Mouse (Mus musculus) liver, embryonic 12.5 days (tissue): ENCODE measurements around the gene Atad1. TPM values are rescaled to one million over a fixed set of nuclear protein-coding genes. Genes with fewer than 3 reads are reported as not detected.

Experiments used
- ATAC-seq: fragments of 200-750 bp; cut with Nextera tagmentation; 2 replicates; pipeline ENCODE4 v1.8.0; 2017; ENCODE audit warnings: moderate number of reproducible peaks, mild to moderate bottlenecking, moderate library complexity
- H3K27ac ChIP-seq: fragments of 300-500 bp; sonication (generic); 2 replicates; pipeline ENCODE4 v1.5.1; 2016; ENCODE audit warnings: mild to moderate bottlenecking
- H3K27me3 ChIP-seq: fragments of 300-500 bp; sonication (generic); replicated peaks from 2 replicates; pipeline ENCODE4 v1.6.1; 2016; ENCODE audit warnings: mild to moderate bottlenecking, moderate library complexity
- H3K36me3 ChIP-seq: fragments of 300-500 bp; sonication (generic); 2 replicates; pipeline ENCODE4 v1.6.1; 2016; ENCODE audit warnings: mild to moderate bottlenecking, moderate library complexity
- H3K4me1 ChIP-seq: fragments of 300-500 bp; sonication (generic); 2 replicates; pipeline ENCODE4 v1.6.1; 2016
- H3K4me2 ChIP-seq: fragments of 300-500 bp; sonication (generic); 2 replicates; pipeline ENCODE4 v1.6.1; 2016; ENCODE audit warnings: mild to moderate bottlenecking, moderate library complexity
- H3K4me3 ChIP-seq: fragments of 300-500 bp; sonication (generic); 2 replicates; pipeline ENCODE4 v1.5.1; 2016; ENCODE audit warnings: mild to moderate bottlenecking, moderate library complexity
- H3K9ac ChIP-seq: fragments of 300-500 bp; sonication (generic); 2 replicates; pipeline ENCODE4 v1.6.1; 2016; ENCODE audit warnings: mild to moderate bottlenecking, moderate library complexity
- H3K9me3 ChIP-seq: fragments of 300-500 bp; sonication (generic); replicated peaks from 2 replicates; pipeline ENCODE4 v1.6.1; 2016; ENCODE audit warnings: mild to moderate bottlenecking, moderate library complexity
- WGBS: fragments of 180-500 bp; shearing (Covaris S2); methylation state at CpG from one replicate; pipeline ENCODE4 v1.1.7; 2016; ENCODE audit not compliant: insufficient replicate concordance; 5-methylcytosine and 5-hydroxymethylcytosine counted together
- polyA plus RNA-seq: library from polyadenylated mRNA; unstranded; fragments of >200 nt; fragmentation: Nextera tagmentation; extraction: Ambion mirVana; gene quantifications from 2 replicates; pipeline ENCODE4 v1.2.1, GENCODE M21; 2016

Gene Atad1
- polyA plus RNA-seq, 1 experiment from 2014 or later = 32.3 TPM

DNA sequence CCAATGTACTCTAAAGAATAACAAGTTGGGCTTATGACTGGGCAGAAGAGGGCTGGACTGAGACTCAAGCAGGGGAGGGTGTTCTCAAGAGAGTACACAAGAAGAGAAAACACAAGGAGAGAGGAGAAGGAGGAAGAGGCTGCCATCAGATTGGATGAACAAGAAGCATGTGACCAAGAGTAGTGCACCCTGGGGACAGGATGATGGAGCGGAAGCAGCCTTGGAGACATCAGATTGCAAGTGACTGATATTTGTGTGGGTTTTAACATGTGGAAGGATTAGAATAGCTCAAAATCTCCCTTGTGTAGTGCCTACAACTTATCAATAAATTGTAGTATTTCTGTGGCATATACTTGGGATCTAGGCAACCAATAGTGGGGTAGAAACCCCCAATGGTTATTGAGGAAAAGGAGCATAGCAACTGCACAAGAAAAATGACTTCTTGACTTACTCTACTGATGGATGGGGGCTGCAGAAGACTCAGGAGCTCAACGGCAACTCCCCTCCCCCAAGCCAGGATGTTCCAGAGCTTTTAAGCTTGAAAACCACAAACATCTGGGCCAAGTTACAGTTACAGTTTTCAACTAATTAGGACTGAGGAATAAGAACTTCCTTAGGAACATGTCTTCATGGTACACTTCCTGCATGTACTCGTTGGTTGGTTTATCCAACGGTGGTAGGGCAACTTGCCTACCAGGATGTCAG, 1.2 kb upstream of the Atad1 start:
- Histone ChIP-seq H3K9me3 (no peaks in the 10 kb centered on the region), H3K4me3 (no peak overlapping the region), H3K27me3 (no peaks in the 10 kb centered on the region), H3K4me1 (no peaks in the 10 kb centered on the region), H3K9ac (no peak overlapping the region), H3K27ac (no peak overlapping the region), H3K36me3 (no peaks in the 10 kb centered on the region), H3K4me2 (no peak overlapping the region)
- WGBS = 51% methylated on average over 4 of the region's 4 CpGs
- no peak for ATAC-seq

DNA sequence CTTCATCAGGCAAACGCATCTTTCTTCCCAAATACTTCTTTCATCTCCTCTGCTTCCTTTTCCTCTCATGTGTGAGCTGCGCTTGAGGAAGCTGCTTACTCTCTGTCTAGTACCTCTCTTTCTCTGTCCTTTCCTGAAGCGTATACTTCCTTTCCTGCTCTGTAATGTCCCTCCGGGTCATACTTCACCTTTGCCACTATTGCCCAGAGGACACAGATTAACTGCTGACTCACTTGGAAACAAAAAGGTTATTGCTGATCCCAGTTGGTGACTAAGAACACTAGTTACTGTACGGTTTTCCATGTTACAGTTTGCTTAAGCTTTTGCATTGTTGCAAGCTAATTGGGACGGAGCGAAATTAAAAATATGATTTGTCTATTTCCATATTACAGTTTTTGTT, 1.7 kb downstream of the Atad1 start:
- Histone ChIP-seq H3K4me2 (no peak overlapping the region), H3K27me3 (no peaks in the 10 kb centered on the region), H3K9me3 (no peaks in the 10 kb centered on the region), H3K4me3 (no peak overlapping the region), H3K9ac (no peak overlapping the region), H3K36me3 (no peaks in the 10 kb centered on the region), H3K27ac (no peak overlapping the region), H3K4me1 (no peaks in the 10 kb centered on the region)
- WGBS = 62% methylated on average over 7 of the region's 7 CpGs
- ATAC-seq = no peak

DNA sequence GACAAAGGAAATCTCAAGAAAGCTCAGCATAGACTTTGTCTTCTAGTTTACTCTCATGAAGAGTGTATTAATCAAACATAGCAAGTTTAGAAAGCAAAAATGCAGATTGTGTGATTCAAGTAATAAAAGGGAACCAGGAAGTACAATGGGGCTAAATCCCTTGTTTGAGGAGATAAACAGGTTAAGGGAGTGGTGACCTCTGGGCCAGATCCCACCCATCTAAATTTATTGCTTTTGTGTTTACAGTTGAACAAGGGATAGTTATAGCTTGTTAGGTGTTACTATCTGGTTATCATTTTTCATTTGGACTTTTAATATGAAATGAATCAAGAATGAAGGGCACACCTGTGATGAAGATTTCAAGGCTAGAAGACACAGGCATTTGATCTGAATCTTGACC, 6.7 kb downstream of the Atad1 start:
- Histone ChIP-seq H3K4me3 (no peak overlapping the region), H3K36me3 (no peaks in the 10 kb centered on the region), H3K27me3 (peaks cover 16% of the 10 kb centered on the region), H3K9me3 (no peaks in the 10 kb centered on the region), H3K4me1 (no peaks in the 10 kb centered on the region), H3K27ac (no peak overlapping the region), H3K9ac (no peak overlapping the region), H3K4me2 (no peak overlapping the region)
- no peak for ATAC-seq

DNA sequence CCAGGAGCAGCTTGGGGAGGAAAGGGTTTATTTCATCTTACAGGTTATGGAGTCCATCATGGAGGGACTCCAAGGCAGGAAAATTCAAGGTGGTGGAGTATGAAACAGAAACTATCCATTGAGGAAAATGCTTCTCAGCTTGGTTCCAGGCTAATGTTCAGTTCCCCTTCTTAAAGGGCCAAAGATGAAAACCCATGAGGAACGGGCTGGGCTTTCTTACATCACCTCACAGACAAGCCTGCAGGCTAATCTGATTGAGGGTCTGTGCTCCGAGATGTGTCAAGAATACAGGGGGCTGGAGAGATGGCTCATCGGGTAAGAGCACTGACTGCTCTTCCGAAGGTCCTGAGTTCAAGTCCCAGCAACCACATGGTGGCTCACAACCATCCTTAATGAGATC, 9.8 kb downstream of the Atad1 start:
- H3K4me2 ChIP-seq = no peak overlapping the region
- 62% methylated on average over 4 of the region's 4 CpGs for WGBS
- no peak for ATAC-seq
- H3K9ac ChIP-seq = no peak overlapping the region
- H3K4me1 ChIP-seq = no peaks in the 10 kb centered on the region
- no peaks in the 10 kb centered on the region for H3K9me3 ChIP-seq
- H3K27me3 ChIP-seq = peaks cover 40% of the 10 kb centered on the region
- no peak overlapping the region for H3K27ac ChIP-seq
- H3K36me3 ChIP-seq = no peaks in the 10 kb centered on the region
- H3K4me3 ChIP-seq = no peak overlapping the region

DNA sequence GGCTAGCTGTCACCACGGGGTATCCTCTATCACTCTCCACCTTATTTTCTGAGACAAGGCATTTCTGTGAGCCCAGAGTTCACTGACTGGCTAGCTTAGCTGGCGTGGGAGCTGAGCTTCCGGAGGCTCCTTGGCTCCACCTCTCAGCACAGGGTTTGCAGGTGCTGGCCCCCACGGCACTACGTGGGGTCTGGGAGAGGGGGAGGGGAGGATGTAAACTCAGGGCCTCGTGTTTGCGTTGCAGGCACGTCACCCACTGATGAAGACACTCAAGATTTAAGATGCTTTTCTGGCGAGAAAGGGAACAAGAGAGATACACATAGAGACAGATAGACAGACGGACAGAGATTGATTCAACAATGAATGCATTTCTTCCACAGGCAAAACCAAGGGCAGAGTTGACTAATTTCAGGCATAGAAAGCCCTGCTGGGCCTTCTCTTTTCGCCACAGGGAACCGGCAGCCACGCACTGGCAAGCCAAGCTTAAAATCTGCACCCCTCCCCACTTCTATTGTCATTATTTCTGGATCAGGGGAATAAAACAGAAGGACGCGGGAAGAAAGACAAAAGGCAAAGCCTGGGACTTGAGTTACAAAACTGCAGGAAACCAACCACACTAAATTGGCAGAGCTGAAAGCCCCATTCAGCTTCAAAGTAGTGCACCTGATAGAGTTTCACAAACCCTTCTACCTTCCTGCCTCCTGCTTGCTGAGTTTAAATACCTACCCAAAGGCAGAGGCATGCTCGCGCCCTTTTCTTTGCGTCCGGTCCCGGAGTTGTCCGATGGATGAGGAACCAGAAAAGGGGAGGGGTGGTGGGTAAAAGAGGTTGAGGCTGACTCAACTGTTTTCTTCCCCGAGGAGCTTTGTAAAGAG, 12.9 kb downstream of the Atad1 start:
- ATAC-seq = no peak

DNA sequence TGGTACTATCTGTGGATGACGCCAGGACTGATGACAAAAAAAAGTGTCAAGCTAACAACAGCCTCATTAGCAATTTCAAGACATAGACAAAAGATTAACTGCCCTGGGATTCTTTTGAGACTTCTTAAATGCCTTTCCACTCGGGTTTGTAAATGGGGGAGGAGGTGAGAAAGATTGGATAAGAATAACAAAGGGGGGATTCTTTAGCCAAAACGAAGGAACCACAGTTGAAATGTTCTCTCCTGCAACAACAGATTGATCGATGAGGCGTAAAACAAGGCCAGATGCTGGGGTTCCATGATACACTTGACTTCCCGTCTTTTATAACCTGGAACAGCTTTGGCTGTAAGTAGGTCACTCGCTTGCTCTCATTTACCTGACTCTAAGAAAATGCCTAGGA, 15.8 kb downstream of the Atad1 start:
- Histone ChIP-seq H3K9me3 (no peaks in the 10 kb centered on the region), H3K4me3 (no peak overlapping the region), H3K9ac (no peak overlapping the region), H3K4me1 (no peaks in the 10 kb centered on the region), H3K27ac (no peak overlapping the region), H3K4me2 (no peak overlapping the region), H3K36me3 (no peaks in the 10 kb centered on the region), H3K27me3 (peaks cover 39% of the 10 kb centered on the region)
- WGBS = 45% methylated on average over 7 of the region's 7 CpGs
- no peak for ATAC-seq

More for the DNA sequence above, 12.9 kb downstream of the Atad1 start:
- WGBS = 9% methylated on average over 22 of the region's 22 CpGs
- no peaks in the 10 kb centered on the region for H3K4me1 ChIP-seq
- H3K4me3 ChIP-seq = no peak overlapping the region
- H3K36me3 ChIP-seq = no peaks in the 10 kb centered on the region
- peak overlapping the region; percentile 23; the same call in 1 of the 2 replicates for H3K4me2 ChIP-seq
- H3K9ac ChIP-seq = no peak overlapping the region
- H3K9me3 ChIP-seq = no peaks in the 10 kb centered on the region
- peaks cover 47% of the 10 kb centered on the region for H3K27me3 ChIP-seq
- no peak overlapping the region for H3K27ac ChIP-seq

DNA sequence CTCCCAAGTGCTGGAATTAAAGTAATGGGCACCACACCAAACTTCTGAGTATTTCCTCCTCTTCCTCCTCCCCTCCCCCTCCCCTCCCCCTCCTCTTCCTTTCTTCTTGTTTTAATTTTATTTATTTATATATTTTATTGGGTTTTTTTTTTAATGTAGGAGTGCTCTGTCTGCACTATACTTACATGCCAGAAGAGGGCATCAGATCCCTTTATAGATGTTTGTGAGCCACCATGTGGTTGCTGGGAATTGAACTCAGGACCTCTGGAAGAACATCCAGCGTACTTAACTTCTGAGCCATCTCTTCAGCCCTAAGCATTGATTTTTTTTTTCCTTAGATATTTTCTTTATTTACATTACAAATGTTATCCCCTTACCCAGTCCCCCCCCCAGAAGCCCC, 19.3 kb downstream of the Atad1 start:
- no peak for ATAC-seq
- WGBS = 88% methylated on average over 1 of the region's 1 CpGs

DNA sequence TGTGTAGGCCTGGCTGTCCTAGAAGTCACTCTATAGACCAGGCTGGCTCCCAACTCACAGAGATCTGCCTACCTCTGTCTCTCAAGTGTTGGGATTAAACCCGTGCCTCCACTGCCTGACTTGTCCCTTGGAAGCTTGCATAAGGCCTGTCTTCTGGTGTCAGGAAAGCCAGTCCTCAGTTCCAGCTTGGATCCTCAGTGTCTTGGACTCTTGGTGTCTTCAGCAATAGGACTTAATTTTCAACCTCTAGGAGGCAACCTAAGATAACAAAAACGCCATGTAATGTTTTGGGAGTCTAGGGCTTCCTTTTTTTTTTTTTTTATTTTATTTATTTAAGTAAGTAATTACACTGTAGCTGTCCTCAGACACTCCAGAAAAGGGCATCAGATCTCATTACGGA, 22.0 kb downstream of the Atad1 start:
- H3K9me3 ChIP-seq = no peaks in the 10 kb centered on the region
- H3K4me3 ChIP-seq = no peak overlapping the region
- H3K9ac ChIP-seq = no peak overlapping the region
- peaks cover 16% of the 10 kb centered on the region for H3K4me1 ChIP-seq
- ATAC-seq = no peak
- H3K27me3 ChIP-seq = no peaks in the 10 kb centered on the region
- H3K36me3 ChIP-seq = no peaks in the 10 kb centered on the region
- no peak overlapping the region for H3K27ac ChIP-seq
- H3K4me2 ChIP-seq = no peak overlapping the region
- 52% methylated on average over 3 of the region's 3 CpGs for WGBS

More for the DNA sequence above, 19.3 kb downstream of the Atad1 start:
- no peak overlapping the region for H3K27ac ChIP-seq
- no peak overlapping the region for H3K4me3 ChIP-seq
- H3K9ac ChIP-seq = no peak overlapping the region
- no peaks in the 10 kb centered on the region for H3K36me3 ChIP-seq
- no peaks in the 10 kb centered on the region for H3K4me1 ChIP-seq
- no peaks in the 10 kb centered on the region for H3K9me3 ChIP-seq
- H3K4me2 ChIP-seq = no peak overlapping the region
- 0 out of 2 replicates have a peak, but pooled peaks cover 10% of the 10 kb centered on the region for H3K27me3 ChIP-seq

DNA sequence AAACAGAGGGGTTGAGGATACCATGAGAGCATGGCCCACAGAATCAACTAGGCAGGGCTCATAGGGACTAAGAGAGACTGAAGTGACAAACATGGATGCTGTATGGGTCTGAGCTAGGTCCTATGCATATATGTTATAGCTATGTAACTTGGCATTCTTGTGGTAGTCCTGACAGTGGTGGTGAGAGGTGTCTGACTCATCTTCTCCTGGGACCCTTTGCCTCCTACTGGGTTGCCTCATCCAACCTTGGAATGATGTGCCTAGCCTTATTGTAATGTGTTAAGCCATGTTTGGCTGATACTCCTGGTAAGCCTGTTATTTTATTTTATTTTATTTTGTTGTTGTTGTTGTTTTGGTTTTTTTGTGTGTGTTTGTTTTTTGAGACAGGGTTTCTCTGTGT, 23.9 kb downstream of the Atad1 start:
- H3K4me1 ChIP-seq = peaks cover 27% of the 10 kb centered on the region
- no peaks in the 10 kb centered on the region for H3K9me3 ChIP-seq
- no peaks in the 10 kb centered on the region for H3K27me3 ChIP-seq
- H3K36me3 ChIP-seq = no peaks in the 10 kb centered on the region
- H3K4me2 ChIP-seq = no peak overlapping the region
- ATAC-seq = no peak
- H3K27ac ChIP-seq = no peak overlapping the region
- no peak overlapping the region for H3K9ac ChIP-seq
- H3K4me3 ChIP-seq = no peak overlapping the region

DNA sequence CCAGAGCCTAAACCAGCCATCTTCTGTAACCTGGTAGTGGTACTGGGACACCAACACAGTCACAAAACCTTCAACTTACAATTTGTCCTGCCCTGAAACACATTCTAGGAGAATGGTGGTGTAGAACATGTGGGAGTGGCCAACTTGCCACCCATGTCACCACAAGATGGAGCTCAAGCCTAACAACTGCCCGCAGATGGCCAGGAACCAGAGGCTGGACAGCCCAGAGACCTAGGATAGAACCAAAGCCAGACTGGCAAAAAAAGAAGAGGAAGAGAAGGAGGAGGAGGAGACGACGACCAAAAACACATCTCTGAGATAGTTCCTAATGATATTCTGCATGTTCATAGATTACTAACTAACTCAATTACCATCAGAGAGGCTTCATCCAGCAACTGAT, 24.4 kb downstream of the Atad1 start:
- no peak for ATAC-seq
- 7% methylated on average over 3 of the region's 3 CpGs for WGBS

DNA sequence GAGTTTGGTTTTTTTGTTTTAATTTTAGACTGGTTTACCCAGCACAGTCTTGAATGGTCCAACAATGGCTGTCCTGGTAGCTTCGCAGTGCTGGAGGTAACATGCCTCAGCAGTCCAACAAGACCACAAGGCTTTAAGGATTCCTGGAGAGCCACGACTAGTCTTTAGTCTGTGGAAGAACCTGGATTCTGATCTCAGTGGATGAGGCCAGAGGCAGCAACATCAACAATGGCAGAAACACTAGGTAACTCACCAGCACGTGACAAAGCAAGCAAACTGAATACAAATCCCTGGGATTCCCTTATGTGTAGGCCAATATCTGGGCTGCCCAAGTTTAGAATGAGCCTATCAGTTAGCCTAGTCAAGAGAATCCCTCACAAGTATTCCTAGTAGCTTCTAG, 26.1 kb downstream of the Atad1 start:
- Histone ChIP-seq H3K4me1 (peaks cover 35% of the 10 kb centered on the region), H3K9ac (no peak overlapping the region), H3K27me3 (no peaks in the 10 kb centered on the region), H3K4me3 (no peak overlapping the region), H3K27ac (no peak overlapping the region), H3K36me3 (peaks cover 8% of the 10 kb centered on the region; the same call in 1 of the 2 replicates), H3K4me2 (peak overlapping the region; percentile 85; the same call in 1 of the 2 replicates), H3K9me3 (no peaks in the 10 kb centered on the region)
- no peak for ATAC-seq
- 82% methylated on average over 3 of the region's 3 CpGs for WGBS

More for the DNA sequence above, 24.4 kb downstream of the Atad1 start:
- H3K9ac ChIP-seq = no peak overlapping the region
- H3K36me3 ChIP-seq = no peaks in the 10 kb centered on the region
- no peak overlapping the region for H3K4me3 ChIP-seq
- no peak overlapping the region for H3K27ac ChIP-seq
- H3K4me2 ChIP-seq = no peak overlapping the region
- no peaks in the 10 kb centered on the region for H3K9me3 ChIP-seq
- peaks cover 32% of the 10 kb centered on the region for H3K4me1 ChIP-seq
- H3K27me3 ChIP-seq = no peaks in the 10 kb centered on the region

DNA sequence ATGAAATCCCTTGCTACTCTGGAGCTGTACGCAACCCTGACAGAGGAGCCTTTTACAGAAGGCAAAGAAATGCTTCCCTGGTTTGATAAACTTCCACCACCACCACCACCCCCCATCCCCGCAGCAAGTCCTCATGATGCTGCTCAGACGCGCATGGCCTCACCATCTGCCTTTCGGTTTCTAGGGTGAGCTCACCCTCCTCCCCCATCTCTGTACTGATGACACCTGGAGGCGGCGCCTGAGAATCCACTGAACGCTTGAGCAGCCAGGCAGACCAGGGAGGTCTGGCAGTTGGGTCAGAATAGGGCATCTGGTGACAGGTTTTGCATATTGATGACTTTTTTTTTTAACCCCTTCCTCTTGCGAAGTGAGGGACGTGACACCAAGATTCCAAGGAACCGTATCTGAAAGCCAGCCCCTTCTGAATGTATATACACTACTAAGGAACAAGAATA, 27.0 kb downstream of the Atad1 start:
- H3K9me3 ChIP-seq = no peaks in the 10 kb centered on the region
- peak overlapping the region; percentile 85 for H3K9ac ChIP-seq
- peak overlapping the region; percentile 85 for H3K4me2 ChIP-seq
- peaks cover 8% of the 10 kb centered on the region; the same call in 1 of the 2 replicates for H3K36me3 ChIP-seq
- peaks cover 35% of the 10 kb centered on the region for H3K4me1 ChIP-seq
- H3K4me3 ChIP-seq = peak overlapping the region; percentile 89
- peak; percentile 79 for ATAC-seq
- WGBS = 3% methylated on average over 11 of the region's 11 CpGs
- H3K27ac ChIP-seq = peak overlapping the region; percentile 81
- H3K27me3 ChIP-seq = no peaks in the 10 kb centered on the region
